Mouse (Mus musculus) heart, postnatal 14 days (tissue): ENCODE data around the gene Mettl16. TPM values are rescaled to one million over a fixed set of nuclear protein-coding genes. Genes with fewer than 3 reads are reported as not detected.

Source experiments
- DNase-seq, 2 experiments: peaks; one replicate each; pipeline ENCODE4 v3.0.0; 2021 to 2022
- intact Hi-C: fragments of 180-260 bp; cut with DNase I; formaldehyde crosslinking; loops from one replicate; pipeline ENCODE4 v1.15.1; 2025
- long read RNA-seq, 2 experiments: library from polyadenylated mRNA; stranded (forward); transcript quantifications; one replicate each; pipeline ENCODE4 v2.0.0; 2021
- total RNA-seq, 2 experiments: library from RNA; stranded (reverse); gene quantifications; 2 replicates each; pipeline ENCODE4 v1.2.3; 2021

Gene Mettl16
- total RNA-seq, result 10 to 100 TPM; 11.2 to 14.2 TPM
- long read RNA-seq, experiment 1, full-length matches to known transcripts, result 15 of 20 reads
- long read RNA-seq, experiment 1, partial matches to known transcripts, result 0 of 20 reads
- long read RNA-seq, experiment 1, other reads (novel, unspliced or antisense), result 5 of 20 reads
- long read RNA-seq, experiment 2, full-length matches to known transcripts, result 10 of 11 reads
- long read RNA-seq, experiment 2, partial matches to known transcripts, result 0 of 11 reads
- long read RNA-seq, experiment 2, other reads (novel, unspliced or antisense), result 1 of 11 reads

DNA sequence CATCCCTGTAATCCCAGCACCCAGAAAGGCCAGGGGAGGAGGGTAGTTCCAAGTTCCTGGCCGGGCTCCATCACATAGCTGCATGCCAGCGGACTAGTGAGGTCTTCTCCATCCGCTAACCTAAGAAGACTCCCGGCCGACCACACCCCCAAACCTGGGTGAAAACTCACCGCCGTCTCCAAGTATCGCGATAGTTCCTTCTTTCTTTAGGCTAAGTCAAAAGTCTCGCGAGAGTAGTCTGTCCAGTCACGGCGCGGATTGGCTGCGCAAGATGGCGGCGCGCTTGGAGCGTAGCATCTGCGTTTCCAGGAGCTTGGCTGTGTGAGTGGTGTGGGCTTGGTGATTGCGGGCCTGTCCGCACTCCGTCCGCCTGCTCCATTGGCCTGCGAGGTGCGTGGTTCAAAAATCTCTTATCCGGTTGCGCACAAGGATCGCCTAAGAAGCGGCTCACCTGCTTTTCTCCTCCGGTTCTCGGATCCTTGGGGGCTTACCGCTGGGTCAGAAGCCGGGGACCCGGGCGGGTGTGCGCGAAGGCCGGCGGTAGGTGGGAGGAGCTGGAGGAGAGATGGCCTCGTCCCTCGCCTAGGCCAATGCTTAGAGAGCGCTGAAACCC lies at the start of gene Mettl16:
TSS of gene Mettl16 (plus strand) at position 236 of the 613 bp plus-strand sequence.
- intact Hi-C loops, result loop anchor here (5.0 kb wide), 1 partner anchor 133 kb away; no protein-coding TSS in a partner anchor
- DNase-seq, result peak; percentile 88 to 93

DNA sequence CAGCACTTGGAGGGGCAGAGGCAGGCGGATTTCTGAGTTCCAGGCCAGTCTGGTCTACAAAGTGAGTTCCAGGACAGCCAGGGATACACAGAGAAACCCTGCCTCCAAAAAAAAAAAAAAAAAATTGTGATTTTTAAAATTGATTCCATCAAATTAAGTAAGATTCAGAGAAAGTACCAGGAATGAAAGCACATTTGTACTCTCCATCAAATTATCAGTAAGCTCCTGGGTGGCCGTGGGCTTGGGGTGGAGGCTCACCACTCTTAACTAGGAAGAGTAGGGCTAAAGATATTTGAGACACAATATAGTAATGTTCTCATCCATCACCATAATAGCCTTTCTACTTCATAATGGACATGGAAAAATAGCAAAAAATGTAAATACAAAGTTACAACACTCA lies 49.5 kb upstream of the Mettl16 start:
- no peak for DNase-seq
- intact Hi-C loops, result no loop called here

DNA sequence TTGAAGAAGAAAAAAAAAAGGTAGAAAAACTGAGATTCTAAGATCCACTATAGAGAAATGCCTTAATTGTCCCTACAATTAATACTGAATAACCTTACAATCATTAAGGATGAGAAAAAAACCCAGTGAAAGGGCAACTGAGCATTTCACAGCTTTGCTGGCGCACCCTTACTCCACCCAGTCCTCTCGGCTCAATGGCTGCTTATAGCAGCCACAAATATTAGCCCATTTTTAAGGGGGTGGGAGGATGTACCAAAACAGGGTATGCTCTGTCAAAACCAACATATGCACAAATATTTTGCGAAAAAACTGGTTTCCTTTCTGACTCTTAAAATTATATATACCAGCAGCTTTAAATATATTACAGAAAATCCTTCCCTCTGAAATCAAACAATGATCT lies 48.7 kb upstream of the Mettl16 start:
- intact Hi-C loops, result loop anchor here (2.0 kb wide), 1 partner anchor 73 kb away; the partner anchor contains the start of gene Cluh
- DNase-seq, result no peak

DNA sequence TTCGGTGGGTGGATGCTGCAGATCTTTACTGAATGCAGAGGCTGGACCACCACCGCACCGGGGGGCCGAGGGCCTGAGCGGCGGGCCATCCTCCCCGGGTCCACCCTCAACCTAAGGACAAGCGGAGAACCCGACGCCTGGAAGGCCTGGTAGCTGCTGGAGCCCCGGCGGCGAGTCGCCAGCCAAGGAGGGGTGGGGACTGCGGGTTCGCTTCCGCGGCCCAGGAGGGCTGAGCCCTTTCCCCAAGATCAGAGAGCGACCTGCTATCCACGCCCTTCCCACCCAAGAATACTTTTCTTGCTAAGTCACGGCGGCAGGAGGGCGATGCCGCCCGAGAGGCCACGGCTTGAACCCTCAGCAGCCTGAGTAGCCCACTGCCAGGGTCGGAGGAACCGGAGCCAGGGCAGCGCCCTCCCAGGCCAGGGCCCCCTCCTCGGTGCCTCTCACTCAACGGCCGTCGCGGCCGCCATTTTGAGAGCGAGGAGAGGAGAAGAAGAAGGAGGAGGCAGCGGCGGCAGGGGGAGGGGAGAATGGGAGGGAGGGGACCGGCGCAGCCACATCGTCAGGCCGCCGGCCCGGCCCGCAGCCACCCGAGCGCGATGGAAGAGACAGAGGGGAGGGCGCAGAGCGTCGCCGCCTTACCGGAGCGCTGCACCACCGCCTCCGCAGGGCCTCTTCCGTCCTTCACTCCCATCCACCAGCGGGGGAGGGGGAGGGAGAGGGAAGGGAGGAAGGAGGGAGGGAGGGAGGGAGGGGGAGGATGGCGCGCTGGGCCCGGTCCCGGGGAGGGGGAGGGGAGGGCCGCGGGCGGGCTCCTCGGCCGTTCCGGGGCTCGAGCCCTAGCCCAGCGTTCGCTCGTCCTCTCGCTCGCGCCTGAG lies 47.0 kb upstream of the Mettl16 start:
- DNase-seq, result peak; percentile 85 to 86
- intact Hi-C loops, result loop anchor here (2.0 kb wide), 1 partner anchor 75 kb away; the partner anchor contains the start of gene Cluh

DNA sequence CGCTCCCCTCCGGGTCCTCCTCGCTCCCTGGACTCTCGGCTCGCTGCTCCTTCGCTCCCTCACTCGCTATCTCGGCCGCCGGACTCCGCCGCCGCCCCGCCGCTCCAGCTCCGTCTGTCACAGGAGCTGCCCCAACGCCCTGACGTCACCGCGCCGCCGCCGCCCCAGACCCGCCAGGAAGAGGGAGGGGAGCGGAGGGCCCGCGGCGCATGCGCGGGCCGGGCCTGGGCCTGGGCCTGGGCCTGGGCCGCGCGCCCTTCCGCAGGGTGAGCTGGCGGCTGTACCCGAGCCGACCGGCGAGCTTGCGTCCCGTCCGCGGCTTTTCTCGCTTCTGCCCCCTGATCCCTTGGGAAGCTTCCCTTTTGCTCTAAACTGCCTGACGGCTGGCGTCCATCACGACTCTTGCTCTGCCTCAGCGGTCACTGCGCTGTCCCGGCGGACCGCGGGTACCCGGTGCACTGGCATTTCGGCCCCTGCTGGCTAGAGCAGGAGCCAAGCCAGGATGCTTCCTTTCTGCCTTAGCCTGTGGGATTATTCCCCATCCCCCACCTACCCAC lies 46.3 kb upstream of the Mettl16 start, which contains the start of gene Pafah1b1:
TSS of gene Pafah1b1 (minus strand) at position 436 of the 557 bp plus-strand sequence.
- peak; percentile 97 to 98 for DNase-seq
- intact Hi-C loops, result no loop called here

DNA sequence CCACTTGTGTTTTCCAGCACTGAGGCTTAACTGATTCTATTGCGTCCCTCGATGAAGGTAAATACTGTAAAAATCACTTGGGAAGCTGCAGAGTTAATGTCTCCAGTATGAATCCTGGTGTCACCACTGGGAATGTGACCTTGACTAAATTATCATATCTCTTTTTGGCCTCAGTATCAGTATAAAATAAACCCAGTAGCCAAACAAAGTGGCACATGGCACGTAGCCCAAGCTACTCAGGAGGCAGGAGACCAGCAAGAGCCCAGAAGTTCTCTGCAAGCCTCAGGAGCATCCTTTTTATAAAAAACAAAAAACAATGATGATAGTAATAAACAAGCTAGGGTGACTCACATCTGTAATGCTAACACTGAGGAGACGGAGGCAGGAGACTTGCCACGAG lies 45.4 kb upstream of the Mettl16 start:
- peak; percentile 56 to 77 for DNase-seq
- intact Hi-C loops, result no loop called here

DNA sequence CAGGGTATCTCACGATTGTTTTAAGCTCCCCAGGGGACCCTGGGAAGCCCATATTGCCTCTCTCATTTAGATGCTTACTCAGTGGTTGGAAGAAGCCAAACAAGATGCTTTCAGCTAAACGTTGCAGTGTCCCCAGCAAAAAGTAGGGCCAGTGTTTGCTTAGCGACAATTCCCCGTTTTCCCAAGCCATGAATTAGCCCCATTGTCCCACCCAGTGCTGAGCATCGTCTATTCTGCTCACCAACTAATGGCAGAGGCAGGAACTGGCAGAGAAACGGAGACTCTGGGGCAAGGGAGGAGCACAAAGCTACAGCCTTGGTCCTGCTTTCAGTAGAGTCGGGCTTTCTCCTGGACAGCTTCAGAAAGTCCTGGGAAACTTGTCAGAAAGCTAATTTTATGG lies 35.7 kb upstream of the Mettl16 start:
- intact Hi-C loops, result no loop called here
- DNase-seq, result no peak

DNA sequence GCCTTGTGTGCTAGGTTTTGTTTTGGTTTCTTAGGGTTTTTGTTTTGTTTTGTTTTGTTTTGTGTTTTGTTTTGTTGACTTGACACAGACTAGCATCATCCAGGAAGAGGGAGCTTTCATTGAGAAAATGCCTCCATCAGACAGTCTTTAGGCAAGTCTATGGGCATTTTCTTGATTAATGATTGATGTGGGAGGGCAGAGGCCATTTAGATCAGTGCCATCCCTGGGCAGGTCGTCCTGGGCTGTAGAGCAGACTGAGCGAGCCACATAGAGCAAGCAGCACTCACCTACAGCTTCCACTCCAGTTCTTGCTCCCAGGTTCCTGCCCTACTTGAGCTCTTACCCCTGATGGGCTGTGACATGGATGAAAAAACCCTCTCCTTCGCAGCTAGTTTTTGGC lies 32.8 kb upstream of the Mettl16 start:
- no peak for DNase-seq
- intact Hi-C loops, result no loop called here

DNA sequence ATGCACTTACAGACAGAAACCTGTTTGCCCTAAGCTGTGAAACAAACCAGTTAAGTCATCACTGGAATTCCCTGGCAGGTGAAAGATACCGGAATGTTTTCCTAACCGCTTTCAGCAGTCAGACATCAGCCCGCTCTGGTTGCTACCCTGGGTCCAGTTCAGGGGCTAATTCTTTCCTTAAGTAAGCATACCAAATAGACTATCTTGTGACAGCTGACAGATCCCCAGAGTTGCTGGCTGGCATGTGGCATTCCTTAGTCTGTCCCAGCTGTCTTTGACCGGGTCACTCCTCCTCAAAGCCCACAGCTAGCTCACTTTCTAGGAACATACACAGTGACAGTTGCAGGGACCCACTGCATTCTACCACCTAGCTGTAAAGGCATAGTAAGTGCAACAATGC lies 22.6 kb upstream of the Mettl16 start:
- intact Hi-C loops, result no loop called here
- DNase-seq, result peak in 1 of 2 experiments; percentile 40

DNA sequence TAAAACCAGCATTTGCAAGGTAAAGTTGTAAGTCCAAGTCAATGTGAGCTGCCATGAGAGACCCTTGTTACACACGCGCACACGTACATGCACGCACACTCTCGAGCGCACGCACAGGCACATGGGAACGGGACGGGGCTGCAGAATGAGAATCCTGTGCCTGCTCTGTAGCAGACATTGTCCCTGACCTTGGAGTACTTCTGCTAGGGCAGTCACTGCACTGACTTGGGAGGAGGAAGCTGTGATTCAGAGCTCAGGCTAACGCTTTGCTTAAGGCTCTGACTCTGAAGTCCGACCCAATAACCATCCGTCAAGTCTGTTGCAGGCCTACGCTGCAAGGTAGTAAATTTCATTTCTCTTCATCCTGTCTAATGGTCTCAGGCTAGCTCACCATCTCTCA lies 21.4 kb upstream of the Mettl16 start:
- intact Hi-C loops, result no loop called here
- DNase-seq, result no peak

DNA sequence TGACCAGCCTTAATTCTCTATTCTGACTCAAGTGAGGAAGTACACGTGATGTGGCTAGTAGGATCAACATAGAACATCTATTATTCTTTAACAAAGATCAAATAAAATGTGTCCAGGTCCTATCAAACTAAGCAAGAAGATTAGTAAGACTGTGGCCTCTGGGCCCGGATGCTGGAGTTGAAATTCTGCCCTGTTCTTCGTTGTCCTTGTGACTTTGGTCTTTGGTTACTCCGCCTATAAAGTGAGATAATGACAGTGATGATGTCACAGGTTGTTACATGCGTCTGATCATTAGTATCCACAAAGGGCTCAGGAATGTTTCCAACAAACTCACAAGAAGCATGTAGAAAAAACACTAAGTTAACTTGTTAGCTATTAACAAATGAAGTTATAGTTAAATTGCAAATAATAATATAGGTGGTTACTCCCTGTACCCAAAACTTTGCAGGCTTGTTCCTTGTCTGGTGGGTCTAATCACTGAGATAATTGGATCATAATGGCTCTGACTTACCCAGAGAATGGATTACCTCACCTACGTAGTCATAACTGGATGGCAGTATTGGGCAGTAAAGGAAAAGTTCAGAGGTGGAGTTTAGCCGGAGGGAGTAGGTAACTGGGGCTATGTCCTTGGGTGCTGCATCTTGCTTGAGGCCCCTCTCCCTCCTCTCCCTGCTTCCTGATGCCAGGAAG lies 19.8 kb upstream of the Mettl16 start:
- DNase-seq, result no peak
- intact Hi-C loops, result no loop called here

DNA sequence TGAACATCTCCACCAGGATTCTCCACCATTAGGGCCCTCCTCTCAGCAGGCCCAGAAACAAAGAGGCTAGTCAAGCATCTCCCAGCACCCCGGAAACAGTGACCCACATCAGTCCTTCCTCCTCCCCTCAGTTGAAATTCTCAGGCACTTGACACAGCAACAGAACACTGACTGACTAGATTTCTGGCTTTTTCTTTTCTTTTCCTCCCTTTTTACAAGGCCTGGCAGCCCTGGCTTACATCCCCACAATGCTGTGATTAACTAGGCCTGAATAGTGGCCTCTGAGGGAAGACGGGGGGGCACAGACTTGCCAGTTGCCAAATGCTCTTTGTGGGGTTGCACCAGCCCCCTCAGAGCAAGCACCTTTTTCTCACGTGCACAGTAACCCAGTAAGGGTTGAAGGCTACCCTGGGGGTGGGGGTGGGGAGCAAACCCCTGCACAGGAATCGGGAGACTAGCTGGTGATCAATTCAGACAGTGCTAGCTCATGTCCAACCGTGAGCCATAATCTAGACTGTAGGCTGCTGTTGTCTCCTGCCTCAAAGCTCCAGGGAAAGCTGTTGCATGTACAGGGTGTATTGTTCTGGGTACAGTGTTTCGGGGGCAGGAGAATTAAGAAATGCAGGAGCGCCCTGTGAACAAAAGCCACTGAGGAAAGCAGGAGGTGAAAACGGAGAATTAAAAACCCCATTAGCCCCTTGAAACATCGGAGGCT lies 19.1 kb upstream of the Mettl16 start:
- intact Hi-C loops, result no loop called here

DNA sequence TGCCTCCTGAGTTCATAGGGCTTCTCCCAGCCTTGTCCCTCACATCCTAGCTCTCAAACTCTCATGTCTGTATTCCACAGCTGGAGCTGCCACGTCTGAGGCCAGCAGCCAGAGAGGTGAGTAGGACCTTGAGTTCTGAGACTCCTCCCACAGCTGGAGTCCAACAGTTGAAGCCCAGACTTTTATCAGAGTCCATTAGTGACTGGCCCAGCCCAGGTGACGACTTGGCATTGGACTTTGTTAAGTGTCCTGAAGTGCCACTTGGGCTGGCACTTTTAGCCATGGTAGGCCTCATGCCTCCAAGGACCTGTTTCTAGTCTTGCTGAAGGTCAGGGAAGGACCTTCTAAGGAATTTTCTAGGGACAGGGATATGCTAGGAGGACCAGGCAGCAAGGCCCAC lies 14.0 kb upstream of the Mettl16 start:
- intact Hi-C loops, result no loop called here
- DNase-seq, result peak; percentile 35 to 65

More for the DNA sequence above, 19.1 kb upstream of the Mettl16 start:
- DNase-seq, result no peak

DNA sequence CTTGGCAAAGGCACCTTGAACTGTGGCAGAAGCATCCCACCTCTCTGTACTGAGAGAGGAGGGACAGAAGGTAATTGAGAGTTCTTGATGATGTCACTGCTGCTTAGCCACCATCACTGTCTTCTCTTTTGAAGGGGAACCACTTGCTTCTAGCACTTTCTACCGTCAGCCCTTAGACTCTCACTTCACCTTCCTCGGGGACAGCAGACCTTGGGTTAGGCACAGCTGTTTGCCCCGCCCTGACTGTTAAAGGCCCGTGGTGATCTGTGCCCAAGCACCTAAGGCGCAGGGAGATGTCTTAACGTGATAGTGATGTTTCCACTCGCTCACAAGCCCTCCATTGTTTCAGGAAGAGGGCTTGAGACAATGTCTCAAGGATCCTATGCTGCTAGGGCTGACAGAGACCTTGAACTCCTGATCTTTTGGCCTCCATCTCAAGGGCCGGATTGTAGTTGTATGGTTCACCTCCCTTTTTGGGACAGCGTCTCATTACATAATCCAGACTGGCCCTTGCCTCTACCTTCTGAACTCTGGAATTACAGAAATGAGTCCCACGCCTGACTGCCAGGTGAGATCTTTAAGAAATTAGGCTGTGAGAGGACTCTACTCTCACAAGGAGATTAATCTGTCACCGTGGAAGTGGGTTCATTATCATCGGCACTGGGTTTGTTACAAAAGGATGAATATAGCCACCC lies 9.5 kb upstream of the Mettl16 start:
- no peak for DNase-seq
- intact Hi-C loops, result no loop called here

DNA sequence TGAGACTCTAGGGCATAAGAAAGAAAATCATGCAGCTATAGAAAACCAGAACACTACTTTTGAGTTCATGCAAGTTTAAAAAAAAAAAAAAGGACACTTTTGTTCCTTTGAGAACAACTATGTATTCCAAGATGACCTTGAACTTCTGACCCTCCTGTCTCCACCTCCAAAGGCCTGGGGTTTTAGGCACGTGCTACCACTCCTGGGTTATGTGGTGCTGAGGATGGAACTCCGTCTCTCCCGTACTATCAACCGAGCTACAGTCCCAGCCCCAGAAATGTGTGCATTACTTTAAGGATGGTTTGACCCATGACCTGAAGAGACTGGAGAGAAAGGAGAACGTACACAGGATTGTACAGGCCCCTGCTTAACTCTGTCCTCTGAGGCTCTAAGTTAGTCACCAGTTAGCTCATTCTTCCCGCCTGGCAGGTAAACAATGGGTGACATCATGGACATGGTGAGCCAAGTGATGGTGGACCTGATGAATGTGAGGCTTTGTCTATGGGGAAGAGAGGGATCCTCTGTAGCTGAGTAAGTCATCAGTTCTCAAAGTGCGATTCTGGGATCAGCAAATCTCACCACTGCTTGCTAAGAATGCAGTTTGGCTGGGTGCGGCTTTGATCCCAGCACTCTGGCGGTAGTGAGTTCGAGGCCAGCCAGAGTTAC lies 6.5 kb upstream of the Mettl16 start:
- no peak for DNase-seq
- intact Hi-C loops, result no loop called here

DNA sequence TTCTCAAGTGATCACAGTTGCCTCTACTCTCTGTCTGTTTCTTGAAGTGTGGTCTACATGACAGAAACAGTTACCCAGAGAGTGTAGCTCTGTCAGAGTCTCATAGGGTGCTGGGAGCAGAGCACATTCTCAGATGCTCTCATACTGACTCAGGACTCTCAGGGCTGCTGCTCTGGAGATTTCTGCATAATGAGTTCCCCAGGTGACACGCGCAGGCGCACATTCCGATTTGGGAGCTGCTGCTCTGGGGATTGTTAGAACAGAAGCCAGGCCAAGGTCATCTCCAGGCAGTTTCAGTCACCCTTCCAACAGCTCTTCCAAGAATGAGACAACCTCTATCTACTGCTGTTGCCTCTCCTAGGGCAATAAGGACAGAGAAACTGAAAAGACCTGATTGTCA lies 3.2 kb upstream of the Mettl16 start:
- intact Hi-C loops, result no loop called here

DNA sequence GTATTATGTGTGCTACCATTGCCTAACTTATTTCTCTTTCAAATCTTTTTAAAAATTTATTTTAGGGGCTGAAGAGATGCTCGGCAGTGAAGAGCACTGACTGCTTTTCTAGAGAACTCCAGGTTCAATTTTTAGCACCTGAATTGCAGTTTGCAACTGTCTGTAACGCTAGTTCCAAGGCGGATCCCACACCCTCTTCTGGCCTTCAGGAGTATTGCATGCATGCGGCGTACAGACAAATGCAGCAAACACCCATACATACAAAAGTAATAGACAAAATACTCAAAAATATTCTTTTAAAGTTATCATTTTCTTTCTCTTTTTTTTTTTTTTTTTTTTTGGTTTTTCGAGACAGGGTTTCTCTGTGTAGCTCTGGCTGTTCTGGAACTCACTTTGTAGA lies 2.6 kb upstream of the Mettl16 start:
- DNase-seq, result peak in 1 of 2 experiments; percentile 51
- intact Hi-C loops, result no loop called here

More for the DNA sequence above, 3.2 kb upstream of the Mettl16 start:
- DNase-seq, result peak; percentile 14 to 43

DNA sequence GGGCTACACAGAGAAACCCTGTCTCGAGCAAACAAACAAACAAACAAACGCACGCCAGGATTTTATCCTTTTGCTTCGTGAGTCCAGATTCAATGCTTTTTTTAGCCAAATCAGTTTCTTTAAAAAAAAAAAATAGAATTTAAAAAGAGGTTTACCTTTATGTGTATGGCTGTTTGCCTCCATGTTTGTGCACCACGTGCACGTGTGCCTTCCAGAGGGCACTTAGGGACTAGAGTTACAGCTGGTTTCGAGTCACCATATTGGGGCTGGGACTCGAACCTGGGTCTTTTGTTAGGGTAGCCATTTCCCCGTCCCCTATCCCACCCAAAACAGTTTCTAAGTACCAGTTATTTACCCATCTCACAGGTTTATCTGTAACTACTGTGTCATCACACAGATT lies 593 bp upstream of the Mettl16 start:
- no peak for DNase-seq
- intact Hi-C loops, result loop anchor here (5.0 kb wide), 1 partner anchor 133 kb away; no protein-coding TSS in a partner anchor
